Comparison of ENCODE assay signal across 8 mouse cellular contexts in genomic region chr14:55854406-55855100, GRCm38 (mm10). TPM values are rescaled to one million over a fixed set of nuclear protein-coding genes. Genes with fewer than 3 reads are reported as not detected.
DNase-seq lines count a peak whose midpoint lies in the region; ATAC-seq and TF ChIP-seq lines count a peak whose summit lies in the region.

No protein-coding gene starts in this region.

- H3K36me3 ChIP-seq in forebrain, embryonic 10.5 days (replicated peaks), result peaks cover 23% of the 10 kb centered on the region
- peaks cover 26% of the 10 kb centered on the region for H3K36me3 ChIP-seq in limb, embryonic 10.5 days
- H3K36me3 ChIP-seq in midbrain, embryonic 14.5 days (ENCODE audit: control insufficient read depth, insufficient read depth, low read length), result no peaks in the 10 kb centered on the region

- no peaks in the 10 kb centered on the region for H3K9me3 ChIP-seq in forebrain, embryonic 10.5 days
- no peaks in the 10 kb centered on the region for H3K9me3 ChIP-seq in limb, embryonic 10.5 days (replicated peaks)
- no peaks in the 10 kb centered on the region for H3K9me3 ChIP-seq in midbrain, embryonic 14.5 days (ENCODE audit: control insufficient read depth, low read length)

- no peak for TF ChIP-seq CTCF in layer of hippocampus, adult 2 months (conservative IDR thresholded peaks at IDR 0.05)

- H3K9ac ChIP-seq in midbrain, embryonic 14.5 days (replicated peaks; ENCODE audit: low read length), result peak overlapping the region; percentile 79

- no peak for DNase-seq in layer of hippocampus, adult 2 months (ENCODE audit: low spot score in 2 of 2)
- DNase-seq in layer of hippocampus, adult 8-10 months (ENCODE audit: low spot score in 2 of 2), result no peak
- no peak for DNase-seq in forebrain, embryonic 10.5 days (ENCODE audit: extremely low spot score, low spot score)
- no peak for DNase-seq in limb, embryonic 10.5 days (ENCODE audit: low spot score)
- peak; percentile 54 for DNase-seq in midbrain, embryonic 14.5 days
- no peak for DNase-seq in right cerebral cortex, postnatal 25 days
- DNase-seq in layer of hippocampus, adult 18-20 months (ENCODE audit: low spot score in 2 of 2), result no peak

- WGBS in forebrain, embryonic 10.5 days, result under 1% methylated on average over 9 of the region's 9 CpGs
- WGBS in limb, embryonic 10.5 days, result 0% methylated on average over 9 of the region's 9 CpGs
- under 1% methylated on average over 9 of the region's 9 CpGs for WGBS in midbrain, embryonic 14.5 days

- peaks cover 67% of the 10 kb centered on the region for H3K4me1 ChIP-seq in forebrain, embryonic 10.5 days
- peaks cover 60% of the 10 kb centered on the region for H3K4me1 ChIP-seq in limb, embryonic 10.5 days
- peaks cover 42% of the 10 kb centered on the region for H3K4me1 ChIP-seq in midbrain, embryonic 14.5 days (ENCODE audit: control insufficient read depth, insufficient read depth, low read length)

- H3K4me3 ChIP-seq in layer of hippocampus, adult 2 months, result peak overlapping the region; percentile 66
- H3K4me3 ChIP-seq in forebrain, embryonic 10.5 days, result peak overlapping the region; percentile 70
- H3K4me3 ChIP-seq in limb, embryonic 10.5 days, result peak overlapping the region; percentile 78
- peak overlapping the region; percentile 70 for H3K4me3 ChIP-seq in midbrain, embryonic 14.5 days (replicated peaks; ENCODE audit: low read depth, low read length)

- H3K4me2 ChIP-seq in midbrain, embryonic 14.5 days (ENCODE audit: low read length), result peak overlapping the region; percentile 80

- H3K27ac ChIP-seq in layer of hippocampus, adult 2 months, result peak overlapping the region; percentile 68
- H3K27ac ChIP-seq in forebrain, embryonic 10.5 days, result peak overlapping the region; percentile 93
- H3K27ac ChIP-seq in limb, embryonic 10.5 days, result peak overlapping the region; percentile 94
- peak overlapping the region; percentile 87 for H3K27ac ChIP-seq in midbrain, embryonic 14.5 days (replicated peaks; ENCODE audit: low read depth, low read length)

- ATAC-seq in midbrain, embryonic 14.5 days (ENCODE audit: low FRiP score, low TSS enrichment), result 0 out of 2 replicates have a peak, but pooled peaks have one; percentile 4
- no peak for ATAC-seq in megakaryocyte-erythroid progenitor cell, adult 5-6 weeks (replicated peaks; ENCODE audit: low FRiP score, low TSS enrichment, poor library complexity, severe bottlenecking)

- H3K27me3 ChIP-seq in forebrain, embryonic 10.5 days (ENCODE audit: poor library complexity, severe bottlenecking), result no peaks in the 10 kb centered on the region
- H3K27me3 ChIP-seq in limb, embryonic 10.5 days (ENCODE audit: low read depth, poor library complexity, severe bottlenecking), result no peaks in the 10 kb centered on the region
- no peaks in the 10 kb centered on the region for H3K27me3 ChIP-seq in midbrain, embryonic 14.5 days (ENCODE audit: control insufficient read depth, insufficient read depth, low read length)

RNA-seq across cellular contexts. Expression of gene Nynrin, which starts 0.7 kb away (rescaled TPM):
- total RNA-seq in layer of hippocampus, adult 2 months (2021), result 1 to 10 TPM; 7.9 to 8.9 TPM
- total RNA-seq in layer of hippocampus, adult 8-10 months (2022), result 10 to 100 TPM in 2 of 4 experiments, 1 to 10 TPM in 2; 6.4 to 10.9 (median 9.3) TPM
- polyA plus RNA-seq in forebrain, embryonic 10.5 days (2016; fragmentation: Nextera tagmentation; extraction: Ambion mirVana), result 24.5 and 25.8 TPM in 2 replicates
- 31.1 and 44.4 TPM in 2 replicates for polyA plus RNA-seq in limb, embryonic 10.5 days (2016; fragmentation: Nextera tagmentation; extraction: Ambion mirVana)
- polyA plus RNA-seq in midbrain, embryonic 14.5 days (2014; fragmentation: Nextera tagmentation; extraction: Ambion mirVana), result 6.5 and 11.2 TPM in 2 replicates
- total RNA-seq in megakaryocyte-erythroid progenitor cell, adult 5-6 weeks (2014; fragmentation: Nextera tagmentation), result 1.9 and 2.7 TPM in 2 replicates
- 1.2 and 2.0 TPM in 2 replicates for total RNA-seq in megakaryocyte-erythroid progenitor cell, adult 5-6 weeks (2017)
- total RNA-seq in layer of hippocampus, adult 18-20 months (2021), result 1 to 10 TPM; 7.0 to 8.0 TPM

RNA-seq across cellular contexts. Expression of gene Cbln3, which starts 29.6 kb away (rescaled TPM):
- total RNA-seq in layer of hippocampus, adult 2 months (2021), result under 1 TPM; 0.32 to 0.54 TPM
- under 1 TPM; 0.20 to 0.43 (median 0.33) TPM for total RNA-seq in layer of hippocampus, adult 8-10 months (2022)
- polyA plus RNA-seq in forebrain, embryonic 10.5 days (2016; fragmentation: Nextera tagmentation; extraction: Ambion mirVana), result 0.10 and 0.12 TPM in 2 replicates
- polyA plus RNA-seq in limb, embryonic 10.5 days (2016; fragmentation: Nextera tagmentation; extraction: Ambion mirVana), result 0.15 and 0.31 TPM in 2 replicates
- 0.19 and 0.20 TPM in 2 replicates for polyA plus RNA-seq in midbrain, embryonic 14.5 days (2014; fragmentation: Nextera tagmentation; extraction: Ambion mirVana)
- not detected in 2 replicates for total RNA-seq in megakaryocyte-erythroid progenitor cell, adult 5-6 weeks (2014; fragmentation: Nextera tagmentation)
- not detected in 2 replicates for total RNA-seq in megakaryocyte-erythroid progenitor cell, adult 5-6 weeks (2017)
- under 1 TPM; 0.15 to 0.64 TPM for total RNA-seq in layer of hippocampus, adult 18-20 months (2021)

RNA-seq across cellular contexts. Expression of gene Khnyn, which starts 30.2 kb away (rescaled TPM):
- 10 to 100 TPM; 13.2 to 14.7 TPM for total RNA-seq in layer of hippocampus, adult 2 months (2021)
- 10 to 100 TPM; 13.4 to 14.0 (median 13.7) TPM for total RNA-seq in layer of hippocampus, adult 8-10 months (2022)
- 22.7 and 25.3 TPM in 2 replicates for polyA plus RNA-seq in forebrain, embryonic 10.5 days (2016; fragmentation: Nextera tagmentation; extraction: Ambion mirVana)
- polyA plus RNA-seq in limb, embryonic 10.5 days (2016; fragmentation: Nextera tagmentation; extraction: Ambion mirVana), result 35.0 and 38.8 TPM in 2 replicates
- 6.5 and 7.1 TPM in 2 replicates for polyA plus RNA-seq in midbrain, embryonic 14.5 days (2014; fragmentation: Nextera tagmentation; extraction: Ambion mirVana)
- 10.9 and 12.1 TPM in 2 replicates for total RNA-seq in megakaryocyte-erythroid progenitor cell, adult 5-6 weeks (2014; fragmentation: Nextera tagmentation)
- 8.7 and 16.3 TPM in 2 replicates for total RNA-seq in megakaryocyte-erythroid progenitor cell, adult 5-6 weeks (2017)
- 10 to 100 TPM; 11.4 to 12.2 TPM for total RNA-seq in layer of hippocampus, adult 18-20 months (2021)

RNA-seq across cellular contexts. Expression of gene Nfatc4, which starts 31.6 kb away (rescaled TPM):
- total RNA-seq in layer of hippocampus, adult 2 months (2021), result 1 to 10 TPM; 2.6 TPM
- total RNA-seq in layer of hippocampus, adult 8-10 months (2022), result 1 to 10 TPM; 1.4 to 2.0 (median 1.7) TPM
- 37.9 and 39.1 TPM in 2 replicates for polyA plus RNA-seq in forebrain, embryonic 10.5 days (2016; fragmentation: Nextera tagmentation; extraction: Ambion mirVana)
- 106 and 157 TPM in 2 replicates for polyA plus RNA-seq in limb, embryonic 10.5 days (2016; fragmentation: Nextera tagmentation; extraction: Ambion mirVana)
- 6.2 and 8.7 TPM in 2 replicates for polyA plus RNA-seq in midbrain, embryonic 14.5 days (2014; fragmentation: Nextera tagmentation; extraction: Ambion mirVana)
- total RNA-seq in megakaryocyte-erythroid progenitor cell, adult 5-6 weeks (2014; fragmentation: Nextera tagmentation), result not detected in 2 replicates
- not detected in 2 replicates for total RNA-seq in megakaryocyte-erythroid progenitor cell, adult 5-6 weeks (2017)
- total RNA-seq in layer of hippocampus, adult 18-20 months (2021), result 1 to 10 TPM; 1.4 to 2.3 TPM

RNA-seq across cellular contexts. Expression of gene Sdr39u1, which starts 45.5 kb away (rescaled TPM):
- total RNA-seq in layer of hippocampus, adult 2 months (2021), result 10 to 100 TPM; 63.5 to 78.7 TPM
- total RNA-seq in layer of hippocampus, adult 8-10 months (2022), result 10 to 100 TPM; 66.0 to 86.3 (median 78.8) TPM
- polyA plus RNA-seq in forebrain, embryonic 10.5 days (2016; fragmentation: Nextera tagmentation; extraction: Ambion mirVana), result 41.9 and 48.9 TPM in 2 replicates
- 55.0 and 70.3 TPM in 2 replicates for polyA plus RNA-seq in limb, embryonic 10.5 days (2016; fragmentation: Nextera tagmentation; extraction: Ambion mirVana)
- 125 and 142 TPM in 2 replicates for polyA plus RNA-seq in midbrain, embryonic 14.5 days (2014; fragmentation: Nextera tagmentation; extraction: Ambion mirVana)
- total RNA-seq in megakaryocyte-erythroid progenitor cell, adult 5-6 weeks (2014; fragmentation: Nextera tagmentation), result 7.8 and 17.0 TPM in 2 replicates
- total RNA-seq in megakaryocyte-erythroid progenitor cell, adult 5-6 weeks (2017), result 3.9 and 6.7 TPM in 2 replicates
- total RNA-seq in layer of hippocampus, adult 18-20 months (2021), result 10 to 100 TPM; 71.8 to 74.1 TPM
